Mouse (Mus musculus) liver, embryonic 14.5 days (tissue): ENCODE data around the gene Ogfod2. TPM values are rescaled to one million over a fixed set of nuclear protein-coding genes. Genes with fewer than 3 reads are reported as not detected.

Source experiments
- ATAC-seq: fragments of 200-750 bp; cut with Nextera tagmentation; 2 replicates; pipeline ENCODE4 v1.8.0; 2017; ENCODE audit warnings: moderate number of reproducible peaks, mild to moderate bottlenecking, moderate library complexity; ENCODE audit not compliant: insufficient read depth
- DNase-seq, 3 experiments: peaks; one replicate each; pipeline ENCODE4 v3.0.0-alpha.2; 2012 to 2013; ENCODE audit warnings: low read depth in 3 of 3, low spot score in 3 of 3
- H3K27ac ChIP-seq: fragments of 300-500 bp; sonication (generic); 2 replicates; pipeline ENCODE4 v1.5.1; 2014; ENCODE audit warnings: moderate library complexity, mild to moderate bottlenecking, control low read depth, inconsistent platforms
- H3K27me3 ChIP-seq: fragments of 300-500 bp; sonication (generic); 2 replicates; pipeline ENCODE4 v1.6.1; 2014; ENCODE audit warnings: mild to moderate bottlenecking, low read length, moderate library complexity; ENCODE audit not compliant: control insufficient read depth, insufficient read depth
- H3K36me3 ChIP-seq: fragments of 300-500 bp; sonication (generic); replicated peaks from 2 replicates; pipeline ENCODE4 v1.6.1; 2014; ENCODE audit warnings: low read depth; ENCODE audit not compliant: control insufficient read depth, insufficient read depth
- H3K4me1 ChIP-seq, 2 experiments: fragments of 200-500 bp in 1 of 2; fragments of 300-500 bp in 1 of 2; sonication (generic) in 1 of 2; replicated peaks; 2 replicates each; pipeline ENCODE4 v1.6.1; 2012 to 2014; ENCODE audit warnings: antibody characterized with exemption in 1 of 2, inconsistent platforms in 1 of 2, low read length in 1 of 2; ENCODE audit not compliant: control insufficient read depth in 2 of 2, insufficient read depth in 2 of 2
- H3K4me2 ChIP-seq: fragments of 300-500 bp; sonication (generic); 2 replicates; pipeline ENCODE4 v1.6.1; 2014; ENCODE audit warnings: low read depth, mild to moderate bottlenecking, control low read depth, moderate library complexity
- H3K4me3 ChIP-seq, 2 experiments: fragments of 200-500 bp in 1 of 2; fragments of 300-500 bp in 1 of 2; sonication (generic) in 1 of 2; 2 replicates each; pipeline ENCODE4 v1.5.1; 2012 to 2014; ENCODE audit warnings: low read depth in 2 of 2, low read length in 2 of 2, mild to moderate bottlenecking in 2 of 2, control low read depth in 1 of 2, inconsistent platforms in 1 of 2, moderate library complexity in 1 of 2; ENCODE audit not compliant: insufficient read depth in 1 of 2
- H3K9ac ChIP-seq: fragments of 300-500 bp; sonication (generic); replicated peaks from 2 replicates; pipeline ENCODE4 v1.6.1; 2014; ENCODE audit warnings: mild to moderate bottlenecking, control low read depth, moderate library complexity
- H3K9me3 ChIP-seq: fragments of 300-500 bp; sonication (generic); 2 replicates; pipeline ENCODE4 v1.6.1; 2016; ENCODE audit warnings: low read length, mixed read lengths; ENCODE audit not compliant: control insufficient read depth
- CTCF ChIP-seq: IDR thresholded peaks from 2 replicates; pipeline ENCODE4 v1.5.1; 2016; ENCODE audit warnings: antibody characterized with exemption, low read depth, control low read depth
- EP300 ChIP-seq: IDR thresholded peaks from 2 replicates; pipeline ENCODE4 v1.6.1; 2016; ENCODE audit warnings: antibody characterized with exemption, low read depth
- whole genome bisulfite sequencing: fragments of 180-500 bp; shearing (Covaris S2); extraction: QIAGEN DNeasy Blood & Tissue Kit; methylation state at CpG from one replicate; pipeline ENCODE4 v1.1.7; 2014; ENCODE audit not compliant: insufficient replicate concordance; 5-methylcytosine and 5-hydroxymethylcytosine counted together
- polyA plus RNA-seq, 2 experiments: library from polyadenylated mRNA; depleted of rRNA in 1 of 2; stranded (reverse) in 1 of 2; unstranded in 1 of 2; fragments of >200 nt; fragmentation: Nextera tagmentation in 1 of 2; extraction: Ambion mirVana in 1 of 2; gene quantifications; 2 replicates each; pipeline versions ENCODE4 v1.2.1 to v1.2.3; 2012 to 2014

Ogfod2 gene
- polyA plus RNA-seq, 2 experiments: 10.0 to 10.1 TPM

DNA sequence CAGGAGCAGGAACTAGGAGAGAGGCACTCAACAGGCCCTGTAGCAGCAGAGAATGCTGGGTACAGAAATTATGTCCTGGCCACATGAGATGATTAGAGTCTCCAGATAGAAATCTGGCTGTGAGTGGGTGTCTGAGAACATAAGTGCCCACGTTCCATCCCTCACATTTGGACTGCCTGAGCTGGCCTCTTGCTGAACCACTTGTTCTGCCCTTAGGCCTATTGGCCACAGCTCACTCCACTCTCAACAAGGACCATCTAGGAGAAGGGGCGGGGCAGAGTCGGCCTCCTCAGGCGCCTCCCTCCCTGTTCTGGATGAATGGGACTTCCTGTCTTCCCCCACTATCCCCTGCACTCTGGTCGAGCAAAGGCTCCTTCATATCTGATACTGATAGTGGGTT lies 36.9 kb downstream of the Ogfod2 start:
- H3K36me3 ChIP-seq: no peaks in the 10 kb centered on the region
- H3K27ac ChIP-seq: no peak overlapping the region
- H3K4me3 ChIP-seq: no peak overlapping the region
- 42% methylated on average over 5 of the region's 5 CpGs for WGBS
- no peak for TF ChIP-seq EP300
- no peak for TF ChIP-seq CTCF
- no peaks in the 10 kb centered on the region for H3K9me3 ChIP-seq
- H3K27me3 ChIP-seq: no peaks in the 10 kb centered on the region
- no peak overlapping the region for H3K9ac ChIP-seq
- no peaks in the 10 kb centered on the region for H3K4me1 ChIP-seq
- DNase-seq (no peak), ATAC-seq (no peak)
- no peak overlapping the region for H3K4me2 ChIP-seq

DNA sequence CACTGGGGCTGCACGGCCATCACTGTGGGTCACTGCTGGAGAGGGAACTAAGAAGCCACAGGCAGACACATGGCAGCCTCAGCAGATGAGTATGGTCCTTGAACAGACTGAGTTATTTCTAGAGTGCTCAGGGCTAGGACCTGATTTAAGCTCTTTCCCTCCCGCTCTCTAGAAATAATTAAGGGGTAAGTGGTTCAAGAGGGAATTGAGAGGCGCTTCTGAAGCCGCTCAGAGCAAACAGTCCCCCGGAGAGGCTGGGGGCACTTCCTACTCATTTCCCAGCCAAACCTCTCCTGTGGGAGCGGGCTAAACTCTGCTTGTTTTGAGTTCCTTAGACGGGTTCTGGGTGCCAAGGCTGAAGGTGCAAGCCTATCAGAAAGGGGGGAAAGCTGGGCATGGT lies 38.8 kb downstream of the Ogfod2 start:
- no peak overlapping the region for H3K4me3 ChIP-seq
- H3K27ac ChIP-seq: no peak overlapping the region
- TF ChIP-seq CTCF: no peak
- TF ChIP-seq EP300: no peak
- H3K9me3 ChIP-seq: no peaks in the 10 kb centered on the region
- H3K27me3 ChIP-seq: no peaks in the 10 kb centered on the region
- no peaks in the 10 kb centered on the region for H3K36me3 ChIP-seq
- H3K9ac ChIP-seq: no peak overlapping the region
- DNase-seq (no peak), ATAC-seq (no peak)
- WGBS: 81% methylated on average over 7 of the region's 7 CpGs
- H3K4me2 ChIP-seq: no peak overlapping the region
- H3K4me1 ChIP-seq: no peaks in the 10 kb centered on the region

- no peaks in the 10 kb centered on the region for H3K36me3 ChIP-seq
- H3K4me1 ChIP-seq: no peaks in the 10 kb centered on the region
- H3K9me3 ChIP-seq: no peaks in the 10 kb centered on the region
- no peak overlapping the region for H3K9ac ChIP-seq
- TF ChIP-seq CTCF (no peak), EP300 (no peak)
- no peak overlapping the region for H3K4me3 ChIP-seq
- no peak overlapping the region for H3K4me2 ChIP-seq
- no peaks in the 10 kb centered on the region for H3K27me3 ChIP-seq
- WGBS: 77% methylated on average over 4 of the region's 4 CpGs
- no peak overlapping the region for H3K27ac ChIP-seq
- DNase-seq (no peak), ATAC-seq (no peak)
These were observed 40.6 kb downstream of the Ogfod2 start for GRCm38 (mm10) chr5:124152734-124153133.

DNA sequence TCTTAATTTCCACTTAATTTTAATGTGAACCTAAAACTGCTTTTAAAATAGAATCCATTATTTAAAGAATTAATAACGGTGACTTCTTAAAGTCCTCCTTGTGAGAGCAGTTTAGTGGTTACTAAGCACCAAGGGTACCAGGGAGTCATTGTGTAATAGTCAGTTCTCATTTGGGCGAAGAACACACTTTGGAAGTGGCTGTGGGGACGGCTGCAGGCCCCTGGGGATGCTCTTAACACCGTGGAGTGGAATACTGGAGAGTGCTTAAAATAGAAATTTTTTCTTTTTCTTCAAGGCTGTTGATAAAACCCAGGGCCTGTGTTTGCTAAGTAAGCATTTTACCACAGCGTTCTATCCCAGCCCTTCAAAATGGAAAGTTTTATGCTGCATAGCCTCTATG lies 43.8 kb downstream of the Ogfod2 start:
- TF ChIP-seq CTCF (no peak), EP300 (no peak)
- 73% methylated on average over 5 of the region's 5 CpGs for WGBS
- Histone ChIP-seq H3K27ac (no peak overlapping the region), H3K4me2 (no peak overlapping the region), H3K27me3 (no peaks in the 10 kb centered on the region), H3K36me3 (no peaks in the 10 kb centered on the region), H3K9ac (no peak overlapping the region), H3K4me1 (no peaks in the 10 kb centered on the region), H3K4me3 (no peak overlapping the region), H3K9me3 (no peaks in the 10 kb centered on the region)
- no peak for ATAC-seq
- no peak for DNase-seq

- Histone ChIP-seq H3K27ac (no peak overlapping the region), H3K4me1 (0 out of 4 replicates have a peak, but pooled peaks cover 0 to 4% of the 10 kb centered on the region in 2 experiments), H3K9ac (no peak overlapping the region), H3K36me3 (no peaks in the 10 kb centered on the region), H3K27me3 (no peaks in the 10 kb centered on the region), H3K4me2 (no peak overlapping the region), H3K4me3 (no peak overlapping the region), H3K9me3 (no peaks in the 10 kb centered on the region)
- 61% methylated on average over 4 of the region's 4 CpGs for WGBS
- DNase-seq (no peak), ATAC-seq (no peak)
- TF ChIP-seq CTCF (no peak), EP300 (no peak)
These were observed 46.2 kb downstream of the Ogfod2 start for GRCm38 (mm10) chr5:124158305-124158704.
